Mouse (Mus musculus) liver, embryonic 14.5 days (tissue): ENCODE data around the gene Wtip.
A peak's percentile ranks its signal among the peaks of the same experiment; 100 is the strongest.

Experiments used
- CTCF ChIP-seq: IDR thresholded peaks from 2 replicates; pipeline ENCODE4 v1.5.1; 2016; ENCODE audit warnings: antibody characterized with exemption, low read depth, control low read depth
- EP300 ChIP-seq: IDR thresholded peaks from 2 replicates; pipeline ENCODE4 v1.6.1; 2016; ENCODE audit warnings: antibody characterized with exemption, low read depth

- peak; percentile 17; the same call in 1 of the 2 replicates for TF ChIP-seq CTCF
- no peak for TF ChIP-seq EP300
Measured at GRCm38 (mm10) chr7:34122987-34123720, 9.9 kb downstream of the Wtip start.
